Mouse (Mus musculus) liver, embryonic 14.5 days (tissue): Measurements from ENCODE around the gene Ttc30b.

Experiments used
- CTCF ChIP-seq: IDR thresholded peaks from 2 replicates; pipeline ENCODE4 v1.5.1; 2016; ENCODE audit warnings: antibody characterized with exemption, low read depth, control low read depth
- EP300 ChIP-seq: IDR thresholded peaks from 2 replicates; pipeline ENCODE4 v1.6.1; 2016; ENCODE audit warnings: antibody characterized with exemption, low read depth

- TF ChIP-seq CTCF (no peak), EP300 (no peak)
Measured at GRCm38 (mm10) chr2:75929141-75929540, 9.2 kb downstream of the Ttc30b start.
